Mouse (Mus musculus) small intestine, adult 2 months (tissue): ENCODE measurements around the gene Trappc10. TPM values are rescaled to one million over a fixed set of nuclear protein-coding genes. Genes with fewer than 3 reads are reported as not detected.

ENCODE experiments used
- H3K27ac ChIP-seq: fragments of 200-500 bp; 2 replicates; pipeline ENCODE4 v1.5.1; 2012; ENCODE audit warnings: low read depth, low read length, control low read depth, inconsistent platforms; ENCODE audit not compliant: insufficient read depth
- H3K27me3 ChIP-seq: fragments of 200-500 bp; 2 replicates; pipeline ENCODE4 v1.6.1; 2012; ENCODE audit warnings: mild to moderate bottlenecking, moderate library complexity, low read length, inconsistent platforms; ENCODE audit not compliant: control insufficient read depth, insufficient read depth
- H3K36me3 ChIP-seq: fragments of 200-500 bp; 2 replicates; pipeline ENCODE4 v1.6.1; 2012; ENCODE audit warnings: mild to moderate bottlenecking, low read length, control low read depth, inconsistent platforms; ENCODE audit not compliant: control insufficient read depth, insufficient read depth
- H3K4me1 ChIP-seq: fragments of 200-500 bp; 2 replicates; pipeline ENCODE4 v1.6.1; 2012; ENCODE audit warnings: low read length, inconsistent platforms, mixed read lengths; ENCODE audit not compliant: control insufficient read depth, insufficient read depth, insufficient read length
- H3K4me3 ChIP-seq: fragments of 200-500 bp; 2 replicates; pipeline ENCODE4 v1.5.1; 2012; ENCODE audit warnings: low read depth, mild to moderate bottlenecking, control low read depth, inconsistent platforms, low read length, moderate library complexity
- CTCF ChIP-seq: fragments of 200-500 bp; IDR thresholded peaks from 2 replicates; pipeline ENCODE4 v1.5.1; 2012; ENCODE audit warnings: low read depth, mild to moderate bottlenecking, control low read depth, inconsistent platforms, low read length, moderate library complexity, mixed read lengths; ENCODE audit not compliant: insufficient replicate concordance, insufficient read length; ENCODE audit errors: extremely low read depth
- POLR2A ChIP-seq: fragments of 200-500 bp; IDR thresholded peaks from 2 replicates; pipeline ENCODE4 v1.6.1; 2012; ENCODE audit warnings: low read depth, mild to moderate bottlenecking, control low read depth, inconsistent platforms, low read length, moderate library complexity
- WGBS: fragments of 180-500 bp; shearing (Covaris S2); methylation state at CpG from one replicate; pipeline ENCODE4 v1.1.7; 2018; 5-methylcytosine and 5-hydroxymethylcytosine counted together
- polyA plus RNA-seq: library from polyadenylated mRNA; depleted of rRNA; stranded (reverse); fragments of >200 nt; gene quantifications from 2 replicates; pipeline ENCODE4 v1.2.3, GENCODE M21; 2012

Trappc10 gene
- polyA plus RNA-seq, 1 experiment = 69.9 TPM

DNA sequence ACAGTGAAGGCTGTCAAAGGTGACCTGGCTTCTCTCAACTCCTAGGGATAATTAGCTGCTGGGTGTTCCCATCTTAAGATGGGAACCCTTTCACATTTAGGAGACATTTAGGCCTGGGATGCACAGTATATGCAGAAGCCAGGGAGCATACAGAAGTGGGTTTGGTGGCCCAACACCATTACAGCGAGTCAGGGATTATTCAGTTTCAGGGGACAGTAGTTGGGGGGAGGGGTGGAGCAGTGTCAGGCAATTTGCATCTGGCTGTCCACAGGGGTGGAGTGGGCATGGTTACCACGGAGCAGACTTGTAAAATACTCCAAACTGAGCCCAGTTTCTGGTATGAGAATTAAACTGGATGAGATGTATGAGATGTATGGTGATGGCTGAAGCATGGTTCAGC is 74.0 kb downstream of the Trappc10 start:
- Histone ChIP-seq H3K4me3 (no peak overlapping the region), H3K27me3 (no peaks in the 10 kb centered on the region), H3K27ac (0 out of 2 replicates have a peak overlapping the region, but pooled peaks have one; percentile 18), H3K4me1 (peaks cover 6% of the 10 kb centered on the region; the same call in 1 of the 2 replicates), H3K36me3 (peaks cover 37% of the 10 kb centered on the region)
- 62% methylated on average over 2 of the region's 2 CpGs for WGBS
- TF ChIP-seq CTCF = no peak
- TF ChIP-seq POLR2A = no peak

DNA sequence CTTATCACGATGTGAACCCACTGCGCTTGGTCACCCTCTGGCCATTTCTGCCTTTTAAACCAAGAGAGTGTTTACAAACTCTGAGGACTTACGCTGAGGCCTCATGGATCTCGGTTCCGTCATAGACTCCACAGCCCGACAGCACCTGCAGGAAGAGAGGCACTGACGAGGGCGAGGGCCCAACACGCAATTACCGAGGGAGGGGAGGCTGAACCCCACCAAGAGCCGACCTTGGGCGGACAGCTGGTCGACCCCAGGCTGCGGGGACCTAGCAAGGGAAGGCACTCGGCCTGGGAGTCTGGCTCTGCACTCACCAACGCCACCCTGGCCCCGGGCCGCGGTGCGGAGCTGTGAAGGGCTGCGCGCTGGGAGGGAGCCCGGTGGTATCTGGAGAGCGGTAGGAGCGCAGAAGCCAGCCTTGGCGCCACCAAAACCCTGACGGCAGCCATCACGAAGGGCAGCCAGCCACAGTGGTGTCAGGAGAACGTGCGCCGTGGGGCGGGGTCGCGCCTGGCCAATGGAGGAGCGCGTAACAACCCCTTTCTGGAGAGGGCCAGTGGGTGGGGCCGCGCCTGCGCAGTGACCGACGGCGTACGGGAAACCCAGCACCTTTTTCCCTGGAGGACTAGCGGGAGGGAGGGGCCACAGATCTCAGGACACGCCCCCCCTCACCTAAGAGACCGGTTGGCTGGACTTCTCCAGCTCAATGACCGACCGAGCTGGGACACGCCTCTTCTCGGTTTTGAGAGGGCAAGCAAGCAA is 75.0 kb downstream of the Trappc10 start, which contains the start of gene D10Jhu81e:
D10Jhu81e (minus strand) TSS at position 502 of the 762 bp plus-strand sequence.
- 1% methylated on average over 50 of the region's 50 CpGs for WGBS
- no peaks in the 10 kb centered on the region for H3K27me3 ChIP-seq
- peak within 1 kb of the TSS; percentile 72 for H3K4me3 ChIP-seq
- TF ChIP-seq CTCF (no peak), POLR2A (peak; percentile 56)
- H3K4me1 ChIP-seq = peaks cover 6% of the 10 kb centered on the region; the same call in 1 of the 2 replicates
- peak within 1 kb of the TSS; percentile 18; the same call in 1 of the 2 replicates for H3K27ac ChIP-seq
- peaks cover 34% of the 10 kb centered on the region for H3K36me3 ChIP-seq

DNA sequence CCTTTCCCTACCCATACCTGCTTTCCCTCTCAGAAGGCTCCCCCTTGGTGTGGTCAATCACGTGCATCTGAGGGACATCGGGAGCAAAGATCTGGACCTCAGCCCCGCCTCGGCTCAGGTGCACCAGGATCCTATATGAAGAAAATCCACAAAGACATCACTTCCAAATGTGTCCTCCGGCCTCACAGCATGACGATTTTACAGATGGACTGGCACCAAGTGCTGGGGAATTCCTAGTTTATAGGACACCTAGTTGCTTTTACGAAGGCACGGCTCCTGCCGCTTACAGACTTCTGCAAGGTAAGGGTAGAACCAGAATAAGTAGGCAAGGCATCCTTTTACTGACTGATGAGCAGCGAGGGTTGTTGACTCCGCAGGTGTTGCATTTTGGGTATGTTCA is 75.6 kb downstream of the Trappc10 start:
- Histone ChIP-seq H3K36me3 (peaks cover 31% of the 10 kb centered on the region), H3K4me3 (peak overlapping the region; percentile 72), H3K27me3 (no peaks in the 10 kb centered on the region), H3K4me1 (peaks cover 6% of the 10 kb centered on the region; the same call in 1 of the 2 replicates), H3K27ac (no peak overlapping the region)
- WGBS = 38% methylated on average over 11 of the region's 11 CpGs
- TF ChIP-seq POLR2A (no peak), CTCF (no peak)

DNA sequence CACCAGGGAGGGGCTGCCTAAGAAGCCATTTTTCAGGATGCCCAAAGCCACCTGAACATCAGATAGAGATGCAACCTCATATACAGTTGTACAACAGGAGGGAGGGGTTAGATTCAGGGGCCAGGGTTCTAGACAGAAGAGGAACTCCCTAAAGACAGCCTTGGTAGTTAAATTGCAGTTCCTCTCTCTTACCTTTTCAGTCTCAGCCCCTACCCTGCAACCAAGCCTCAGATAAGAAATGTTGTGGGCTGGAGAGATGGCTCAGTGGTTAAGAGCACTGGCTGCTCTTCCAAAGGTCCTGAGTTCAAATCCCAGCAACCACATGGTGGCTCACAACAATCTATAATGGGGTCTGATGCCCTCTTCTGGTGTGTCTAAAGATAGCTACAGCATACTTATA is 76.7 kb downstream of the Trappc10 start:
- Histone ChIP-seq H3K4me3 (no peak overlapping the region), H3K27ac (no peak overlapping the region), H3K27me3 (no peaks in the 10 kb centered on the region), H3K4me1 (peaks cover 6% of the 10 kb centered on the region; the same call in 1 of the 2 replicates), H3K36me3 (peaks cover 22% of the 10 kb centered on the region)
- TF ChIP-seq POLR2A = no peak
- no peak for TF ChIP-seq CTCF

DNA sequence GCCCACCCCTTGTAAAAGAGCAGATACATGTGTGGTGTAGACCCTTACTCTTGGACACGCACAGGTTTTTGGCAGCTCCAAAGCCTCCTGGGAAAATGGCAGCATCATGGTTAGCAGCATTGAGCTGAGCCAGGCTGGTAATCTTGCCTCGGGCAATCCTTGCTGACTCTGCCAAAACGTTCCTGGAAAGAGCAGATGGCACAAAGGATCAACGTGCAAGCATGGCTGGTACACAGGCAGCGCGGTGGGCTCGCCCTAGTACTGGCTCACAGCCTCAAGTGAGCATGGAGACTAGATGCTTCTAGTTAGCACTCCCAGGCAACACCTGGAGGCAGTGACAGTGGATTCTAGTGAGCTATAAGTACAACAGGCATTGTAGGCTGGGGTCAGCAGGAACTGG is 77.1 kb downstream of the Trappc10 start:
- H3K27ac ChIP-seq = no peak overlapping the region
- 85% methylated on average over 7 of the region's 7 CpGs for WGBS
- peaks cover 6% of the 10 kb centered on the region; the same call in 1 of the 2 replicates for H3K4me1 ChIP-seq
- no peak for TF ChIP-seq POLR2A
- TF ChIP-seq CTCF = no peak
- no peak overlapping the region for H3K4me3 ChIP-seq
- H3K27me3 ChIP-seq = no peaks in the 10 kb centered on the region
- H3K36me3 ChIP-seq = peaks cover 19% of the 10 kb centered on the region

DNA sequence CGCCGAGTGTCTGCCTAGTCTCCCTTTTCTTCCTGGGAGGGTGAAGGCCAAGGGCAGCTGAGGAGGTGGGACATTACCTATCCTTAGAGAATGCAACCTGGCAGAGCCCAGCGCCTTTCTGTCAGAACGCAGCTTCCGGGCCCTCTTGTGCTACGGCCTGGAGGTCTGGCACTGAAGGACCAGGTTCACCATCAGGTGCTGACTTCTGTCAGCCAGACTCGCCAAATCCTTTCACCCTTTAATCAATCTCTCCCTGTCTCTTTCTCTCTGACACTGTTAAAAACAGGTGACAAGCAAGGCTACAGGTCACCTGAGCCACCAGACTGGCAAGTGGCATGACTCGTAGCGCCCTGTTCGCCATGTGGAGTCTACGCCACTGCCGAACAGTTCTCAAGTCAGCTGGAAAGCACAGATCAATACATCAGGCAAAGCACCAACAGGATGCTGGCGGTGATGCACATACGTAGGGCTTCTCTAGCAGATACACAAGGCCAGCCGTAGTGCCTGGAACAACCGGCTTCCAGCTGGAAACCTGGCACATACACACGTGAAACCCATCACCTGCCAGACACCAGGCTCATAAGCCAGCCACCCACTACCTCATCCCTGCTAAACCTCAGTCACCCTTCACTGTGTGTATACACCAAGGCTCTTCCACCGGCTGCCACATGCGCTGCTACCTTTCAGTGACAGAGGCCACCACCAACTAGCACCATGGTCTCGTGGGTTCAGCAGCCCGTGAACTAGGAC is 79.0 kb downstream of the Trappc10 start:
- 92% methylated on average over 21 of the region's 21 CpGs for WGBS

DNA sequence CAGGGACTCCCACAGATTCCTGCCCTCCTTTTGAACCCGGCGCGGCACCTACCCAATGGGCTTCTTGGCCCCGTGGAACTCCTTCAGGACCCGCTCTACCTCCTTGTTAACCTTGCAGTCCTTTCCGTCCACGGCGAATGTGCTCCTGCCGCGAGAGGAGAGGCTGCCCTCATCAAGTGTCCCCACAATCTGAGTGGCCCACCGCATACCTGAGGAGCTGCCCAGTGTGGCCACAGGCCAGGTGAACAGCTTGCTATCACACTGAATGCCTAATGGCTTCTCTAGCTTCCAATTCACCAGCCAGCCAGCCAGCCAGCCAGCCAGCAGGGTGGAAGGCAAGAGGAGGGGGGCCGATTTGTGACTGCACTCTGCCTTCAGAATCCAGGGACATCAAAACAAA is 79.7 kb downstream of the Trappc10 start:
- peaks cover 7% of the 10 kb centered on the region for H3K4me1 ChIP-seq
- 93% methylated on average over 12 of the region's 12 CpGs for WGBS
- H3K36me3 ChIP-seq = peaks cover 15% of the 10 kb centered on the region
- H3K27ac ChIP-seq = no peak overlapping the region
- TF ChIP-seq POLR2A = no peak
- TF ChIP-seq CTCF = no peak
- H3K4me3 ChIP-seq = no peak overlapping the region
- no peaks in the 10 kb centered on the region for H3K27me3 ChIP-seq

More for the DNA sequence above, 79.0 kb downstream of the Trappc10 start:
- Histone ChIP-seq H3K36me3 (peaks cover 15% of the 10 kb centered on the region), H3K27me3 (no peaks in the 10 kb centered on the region), H3K27ac (no peak overlapping the region), H3K4me1 (peaks cover 6% of the 10 kb centered on the region; the same call in 1 of the 2 replicates), H3K4me3 (no peak overlapping the region)
- TF ChIP-seq CTCF (no peak), POLR2A (no peak)
